Mouse (Mus musculus) frontal cortex, postnatal 25 days (tissue): ENCODE measurements around the gene Senp1.

Source experiments
- DNase-seq, 2 experiments: peaks; one replicate each; pipeline ENCODE4 v3.0.0; 2022; ENCODE audit warnings: low spot score in 2 of 2

The Senp1 gene

GRCm38 (mm10) chr15:98002113-98002990, 91.2 kb downstream of the Senp1 start:
- no peak for DNase-seq

DNA sequence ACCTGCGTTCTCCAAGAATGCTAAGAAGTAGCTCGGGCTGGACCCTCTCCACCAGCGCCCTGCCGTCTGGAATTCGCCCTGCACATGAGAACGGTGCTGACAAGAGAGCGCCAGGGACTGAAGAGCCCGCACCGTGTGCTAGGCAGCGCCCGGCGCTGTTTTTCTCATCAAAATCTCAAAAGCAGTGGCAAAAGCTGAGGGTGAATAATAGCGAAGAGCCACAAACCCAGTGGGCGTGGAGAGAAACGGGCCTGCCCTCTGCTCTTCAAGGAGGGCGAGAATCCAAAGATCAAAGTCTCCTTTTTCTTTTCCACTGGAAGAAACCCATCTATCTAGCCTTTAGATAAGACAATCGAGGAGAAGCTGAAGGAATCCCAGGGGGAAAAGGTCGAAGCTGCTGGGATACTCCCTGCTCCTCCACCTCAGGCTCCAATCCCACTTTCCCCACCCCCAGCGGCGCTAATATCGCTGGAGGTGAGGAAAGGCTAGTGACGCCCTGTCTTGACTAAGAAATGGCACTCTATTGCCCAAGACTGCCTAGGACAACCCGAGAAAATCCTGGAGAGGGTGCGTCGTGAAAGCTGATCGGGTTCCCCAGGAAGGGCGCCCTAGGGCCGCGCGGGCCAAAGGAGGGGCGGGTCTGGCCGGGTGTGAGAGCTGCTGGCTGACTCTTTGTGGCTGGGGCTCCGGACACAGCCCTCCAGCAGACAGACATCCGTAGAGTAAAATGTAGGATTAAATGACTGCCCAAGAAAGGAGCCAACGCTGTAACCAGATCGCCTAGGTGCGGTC, 92.0 kb downstream of the Senp1 start:
- no peak for DNase-seq

- no peak for DNase-seq
Observed at GRCm38 (mm10) chr15:97999991-98000390, 93.6 kb downstream of the Senp1 start.

DNA sequence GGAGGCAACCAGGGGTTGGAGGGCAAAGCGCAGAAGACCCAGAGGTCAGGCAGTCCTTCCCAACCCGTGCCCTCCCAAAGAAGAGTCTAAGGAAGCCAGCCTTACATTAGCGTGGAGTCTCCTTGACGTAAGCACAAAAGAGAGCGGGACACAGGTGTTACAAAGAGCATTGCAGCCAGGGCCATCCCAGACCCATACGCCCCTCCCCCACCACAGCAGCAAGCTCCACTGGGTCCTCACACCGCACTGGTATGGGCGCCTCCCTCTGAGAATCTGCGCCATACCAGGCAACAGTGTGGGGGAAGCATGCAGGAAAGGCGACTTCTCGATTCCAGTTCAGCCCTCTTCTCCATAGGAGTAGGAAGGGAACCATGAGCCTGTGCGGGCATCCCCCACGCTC, 94.0 kb downstream of the Senp1 start:
- DNase-seq: no peak

DNA sequence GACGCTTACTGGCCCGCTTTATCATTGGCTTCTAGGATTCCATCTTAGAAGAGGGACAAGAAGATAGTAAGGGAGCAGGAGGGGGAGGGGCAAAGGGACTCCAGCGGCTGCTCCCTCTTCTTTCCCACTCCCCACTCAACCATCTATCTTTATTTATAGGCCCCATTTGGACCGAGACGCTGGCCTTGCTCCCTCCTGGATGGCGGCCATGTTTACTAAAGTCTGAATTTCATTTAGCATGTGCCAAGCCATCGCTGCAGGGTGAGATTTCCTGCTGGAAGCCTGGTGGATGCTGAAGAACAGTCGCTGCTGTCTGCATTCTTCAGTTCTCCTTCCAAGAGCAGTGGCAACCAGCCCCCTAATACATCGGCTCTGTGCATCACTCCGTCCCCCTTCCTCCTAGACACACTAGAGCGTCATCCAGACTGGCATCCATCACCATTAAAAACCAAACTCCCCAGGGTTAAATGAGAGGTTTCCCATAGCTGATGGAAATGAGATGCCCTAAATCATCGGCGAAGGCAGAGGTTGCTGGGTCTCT, 96.8 kb downstream of the Senp1 start:
- no peak for DNase-seq

GRCm38 (mm10) chr15:97992712-97993286, 100.7 kb downstream of the Senp1 start:
- peak; percentile 47 to 65 for DNase-seq

DNA sequence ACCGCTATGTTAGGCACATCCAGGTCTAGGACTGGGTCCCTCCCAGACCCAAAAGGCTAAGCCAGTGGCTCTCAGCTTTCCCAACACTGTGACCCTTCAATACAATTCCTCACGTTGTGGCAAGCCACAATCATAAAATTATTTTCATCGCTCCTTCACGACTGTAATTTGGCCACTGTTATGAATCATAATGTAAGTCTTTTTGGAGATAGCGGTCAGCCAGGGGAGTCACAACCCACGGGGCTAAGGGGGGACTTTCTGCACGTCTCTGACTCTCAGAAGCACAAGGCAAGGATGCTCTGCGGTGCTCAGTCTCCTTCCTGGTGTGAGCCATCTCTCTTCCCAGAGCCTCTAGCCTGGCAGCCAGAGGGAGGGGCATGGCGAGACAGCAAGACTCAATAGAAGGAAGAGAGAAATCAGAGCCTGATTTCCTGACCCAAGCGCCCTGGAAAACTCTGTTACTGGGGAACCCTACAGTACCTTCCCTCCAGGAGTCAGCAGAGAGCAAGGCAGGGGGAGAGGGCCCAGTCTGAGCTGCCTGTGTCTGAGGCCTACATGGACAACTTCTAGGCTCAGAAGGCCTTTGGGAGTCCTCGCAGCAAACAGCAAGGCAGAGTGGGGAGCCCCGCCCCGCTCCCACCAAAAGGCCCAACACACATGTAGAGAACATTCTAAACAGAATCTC, 101.4 kb downstream of the Senp1 start:
- DNase-seq: no peak

GRCm38 (mm10) chr15:97991285-97991895, 102.2 kb downstream of the Senp1 start:
- no peak for DNase-seq

DNA sequence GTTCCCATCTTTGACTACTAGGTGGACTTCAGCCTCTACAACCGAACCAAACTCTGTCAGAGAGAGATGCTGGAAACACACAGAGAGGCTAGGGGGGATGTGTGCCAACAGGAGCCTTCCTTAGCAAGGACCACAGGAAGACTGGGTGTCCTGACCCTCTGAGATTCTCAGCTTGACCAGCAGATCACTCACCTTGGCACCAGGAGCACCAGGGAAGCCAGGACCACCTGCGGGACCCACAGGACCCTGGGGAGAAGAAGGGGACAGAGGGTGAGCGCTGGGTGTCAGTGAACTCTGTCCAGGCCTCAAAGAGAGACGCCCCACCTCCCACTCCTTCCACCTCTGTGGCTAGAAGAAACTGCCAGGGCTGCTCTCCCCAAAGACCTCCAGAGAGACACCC, 102.8 kb downstream of the Senp1 start:
- no peak for DNase-seq

DNA sequence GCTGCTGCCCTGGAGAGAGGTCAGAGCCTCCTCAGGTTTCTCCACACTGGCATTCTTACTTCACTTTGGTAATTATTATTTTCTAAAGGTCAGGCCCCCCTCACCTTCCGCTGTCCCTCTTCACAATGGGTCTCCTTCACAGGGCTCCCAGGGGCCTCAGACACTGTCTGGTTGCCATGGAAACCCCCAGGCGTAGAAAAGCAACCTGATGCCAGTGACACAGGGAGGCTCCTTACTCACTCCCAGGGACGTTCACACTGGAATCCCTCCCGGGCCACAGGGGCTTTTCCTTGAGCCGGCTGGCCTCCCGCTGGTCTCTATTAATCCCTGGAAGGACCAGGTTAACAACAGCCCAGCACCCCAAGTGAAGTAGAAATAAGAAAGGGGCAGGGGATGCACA, 103.4 kb downstream of the Senp1 start:
- no peak for DNase-seq

- DNase-seq: no peak
Observed at GRCm38 (mm10) chr15:97989544-97989943, 104.0 kb downstream of the Senp1 start.
